Mouse (Mus musculus): Measurements from ENCODE around the gene Zfp948.

DNA sequence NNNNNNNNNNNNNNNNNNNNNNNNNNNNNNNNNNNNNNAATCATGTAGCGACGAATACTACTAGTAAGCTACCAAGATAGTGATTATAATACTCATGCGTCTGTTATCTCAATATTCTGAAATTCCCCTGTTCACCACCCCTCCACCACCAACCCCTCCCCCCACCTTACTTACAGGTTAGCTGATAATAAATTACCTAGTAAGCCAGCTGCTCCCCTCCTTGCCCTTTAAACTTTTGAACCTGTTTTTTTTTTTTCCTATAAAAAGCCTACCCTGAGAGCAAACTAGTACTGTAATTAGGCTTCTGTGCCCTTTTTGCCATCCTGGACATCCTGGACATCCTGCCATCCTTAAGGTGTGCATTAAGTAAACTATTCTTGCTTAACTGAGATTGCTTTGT is 56.8 kb downstream of the Zfp948 start:
- 0 out of 2 replicates have a peak, but pooled peaks have one; percentile 48 for TF ChIP-seq SIN3A (IDR thresholded peaks at IDR 0.05; ENCODE audit: low read length)
- TF ChIP-seq SMC3 (IDR thresholded peaks at IDR 0.05; ENCODE audit: low read depth, low read length), result no peak
- no peak for TF ChIP-seq UBTF (IDR thresholded peaks at IDR 0.05; ENCODE audit: borderline replicate concordance, insufficient read depth, low read depth, low read length)
- peak; percentile 45; the same call in 1 of the 2 replicates for TF ChIP-seq GATA1 (IDR thresholded peaks at IDR 0.05; ENCODE audit: low read depth, low read length)
- peak; percentile 51 to 82 for TF ChIP-seq EP300 (IDR thresholded peaks at IDR 0.05; ENCODE audit: low read depth in 1 of 2, low read length in 2 of 2)
